Mouse (Mus musculus): Measurements from ENCODE around the gene Zbtb1. TPM values are rescaled to one million over a fixed set of nuclear protein-coding genes. Genes with fewer than 3 reads are reported as not detected.
"Not testable (repeated sequence)": the region's sequence is repeated elsewhere in the genome, so short reads cannot be mapped to it uniquely, and the experiment has no call there.

Gene Zbtb1
- total and polyA plus RNA-seq, 3 experiments, result 1.1 to 3.9 (median 3.0) TPM

GRCm38 (mm10) chr12:76431431-76431830 lies 61.4 kb downstream of the Zbtb1 start:
- Histone ChIP-seq H3K27ac (no peak overlapping the region), H3K27me3 (ENCODE audit: control insufficient read depth, insufficient read depth, low read length) (peaks cover 3% of the 10 kb centered on the region), H3K4me3 (no peak overlapping the region), H3K79me2 (replicated peaks; ENCODE audit: control insufficient read depth, insufficient read depth, low read length) (no peaks in the 10 kb centered on the region), H3K9ac (ENCODE audit: low read depth, low read length) (no peak overlapping the region), H3K36me3 (ENCODE audit: control insufficient read depth, insufficient read depth, low read length) (no peaks in the 10 kb centered on the region), H3K4me1 (ENCODE audit: control insufficient read depth, insufficient read depth, low read length) (no peaks in the 10 kb centered on the region)
- DNase-seq, result no peak
- intact Hi-C loops (cut with DNase I), result no loop called here
- 56% methylated on average over 6 of the region's 6 CpGs for WGBS
- no peak for TF ChIP-seq POLR2A (IDR thresholded peaks at IDR 0.05; ENCODE audit: insufficient read depth, low read depth, low read length)
- no peak for TF ChIP-seq EP300 (IDR thresholded peaks at IDR 0.05; ENCODE audit: insufficient read depth, low read depth, low read length)
- TF ChIP-seq CTCF (IDR thresholded peaks at IDR 0.05), result no peak

GRCm38 (mm10) chr12:76434111-76434510 lies 64.0 kb downstream of the Zbtb1 start:
- 44% methylated on average over 7 of the region's 7 CpGs for WGBS
- Histone ChIP-seq H3K27ac (no peak overlapping the region), H3K4me3 (no peak overlapping the region), H3K4me1 (ENCODE audit: control insufficient read depth, insufficient read depth, low read length) (no peaks in the 10 kb centered on the region), H3K36me3 (ENCODE audit: control insufficient read depth, insufficient read depth, low read length) (no peaks in the 10 kb centered on the region), H3K9ac (ENCODE audit: low read depth, low read length) (no peak overlapping the region), H3K79me2 (replicated peaks; ENCODE audit: control insufficient read depth, insufficient read depth, low read length) (no peaks in the 10 kb centered on the region), H3K27me3 (ENCODE audit: control insufficient read depth, insufficient read depth, low read length) (peaks cover 3% of the 10 kb centered on the region)
- TF ChIP-seq CTCF (IDR thresholded peaks at IDR 0.05) (no peak), EP300 (IDR thresholded peaks at IDR 0.05; ENCODE audit: insufficient read depth, low read depth, low read length) (no peak), POLR2A (IDR thresholded peaks at IDR 0.05; ENCODE audit: insufficient read depth, low read depth, low read length) (no peak)
- intact Hi-C loops (cut with DNase I), result no loop called here
- no peak for DNase-seq

- Histone ChIP-seq H3K4me1 (ENCODE audit: control insufficient read depth, insufficient read depth, low read length) (no peaks in the 10 kb centered on the region), H3K4me3 (no peak overlapping the region), H3K36me3 (ENCODE audit: control insufficient read depth, insufficient read depth, low read length) (no peaks in the 10 kb centered on the region), H3K27me3 (ENCODE audit: control insufficient read depth, insufficient read depth, low read length) (peaks cover 3% of the 10 kb centered on the region), H3K79me2 (replicated peaks; ENCODE audit: control insufficient read depth, insufficient read depth, low read length) (no peaks in the 10 kb centered on the region), H3K27ac (no peak overlapping the region), H3K9ac (ENCODE audit: low read depth, low read length) (no peak overlapping the region)
- intact Hi-C loops (cut with DNase I), result no loop called here
- DNase-seq, result no peak
- WGBS, result 6% methylated on average over 17 of the region's 17 CpGs
- TF ChIP-seq CTCF (IDR thresholded peaks at IDR 0.05), result no peak
- TF ChIP-seq POLR2A (IDR thresholded peaks at IDR 0.05; ENCODE audit: insufficient read depth, low read depth, low read length), result no peak
- TF ChIP-seq EP300 (IDR thresholded peaks at IDR 0.05; ENCODE audit: insufficient read depth, low read depth, low read length), result no peak
Measured at GRCm38 (mm10) chr12:76435084-76435483, 65.0 kb downstream of the Zbtb1 start.

GRCm38 (mm10) chr12:76435549-76435948 lies 65.5 kb downstream of the Zbtb1 start:
- H3K27ac ChIP-seq, result no peak overlapping the region
- H3K4me1 ChIP-seq (ENCODE audit: control insufficient read depth, insufficient read depth, low read length), result no peaks in the 10 kb centered on the region

GRCm38 (mm10) chr12:76443488-76443887 lies 73.4 kb downstream of the Zbtb1 start:
- H3K27ac ChIP-seq; DNase-seq; H3K4me3 ChIP-seq; H3K4me1 ChIP-seq (ENCODE audit: control insufficient read depth, insufficient read depth, low read length); H3K36me3 ChIP-seq (ENCODE audit: control insufficient read depth, insufficient read depth, low read length); intact Hi-C loops (cut with DNase I); H3K9ac ChIP-seq (ENCODE audit: low read depth, low read length); H3K27me3 ChIP-seq (ENCODE audit: control insufficient read depth, insufficient read depth, low read length); H3K79me2 ChIP-seq (replicated peaks; ENCODE audit: control insufficient read depth, insufficient read depth, low read length): not testable (repeated sequence)
- 68% methylated on average over 6 of the region's 6 CpGs for WGBS

More at GRCm38 (mm10) chr12:76435549-76435948, 65.5 kb downstream of the Zbtb1 start:
- 52% methylated on average over 8 of the region's 8 CpGs for WGBS
- Histone ChIP-seq H3K4me3 (no peak overlapping the region), H3K79me2 (replicated peaks; ENCODE audit: control insufficient read depth, insufficient read depth, low read length) (no peaks in the 10 kb centered on the region), H3K36me3 (ENCODE audit: control insufficient read depth, insufficient read depth, low read length) (no peaks in the 10 kb centered on the region), H3K9ac (ENCODE audit: low read depth, low read length) (no peak overlapping the region), H3K27me3 (ENCODE audit: control insufficient read depth, insufficient read depth, low read length) (peaks cover 3% of the 10 kb centered on the region)
- intact Hi-C loops (cut with DNase I), result no loop called here
- TF ChIP-seq CTCF (IDR thresholded peaks at IDR 0.05) (no peak), EP300 (IDR thresholded peaks at IDR 0.05; ENCODE audit: insufficient read depth, low read depth, low read length) (no peak), POLR2A (IDR thresholded peaks at IDR 0.05; ENCODE audit: insufficient read depth, low read depth, low read length) (no peak)
- DNase-seq, result no peak

- Histone ChIP-seq H3K9ac (ENCODE audit: low read depth, low read length) (no peak overlapping the region), H3K27ac (no peak overlapping the region), H3K4me3 (no peak overlapping the region), H3K79me2 (replicated peaks; ENCODE audit: control insufficient read depth, insufficient read depth, low read length) (no peaks in the 10 kb centered on the region), H3K27me3 (ENCODE audit: control insufficient read depth, insufficient read depth, low read length) (no peaks in the 10 kb centered on the region), H3K36me3 (ENCODE audit: control insufficient read depth, insufficient read depth, low read length) (no peaks in the 10 kb centered on the region), H3K4me1 (ENCODE audit: control insufficient read depth, insufficient read depth, low read length) (no peaks in the 10 kb centered on the region)
- TF ChIP-seq CTCF (IDR thresholded peaks at IDR 0.05) (no peak), EP300 (IDR thresholded peaks at IDR 0.05; ENCODE audit: insufficient read depth, low read depth, low read length) (no peak), POLR2A (IDR thresholded peaks at IDR 0.05; ENCODE audit: insufficient read depth, low read depth, low read length) (no peak)
- no peak for DNase-seq
- intact Hi-C loops (cut with DNase I), result no loop called here
- 53% methylated on average over 10 of the region's 10 CpGs for WGBS
Measured at GRCm38 (mm10) chr12:76444359-76444772, 74.3 kb downstream of the Zbtb1 start.
